In the genomic region with DNA sequence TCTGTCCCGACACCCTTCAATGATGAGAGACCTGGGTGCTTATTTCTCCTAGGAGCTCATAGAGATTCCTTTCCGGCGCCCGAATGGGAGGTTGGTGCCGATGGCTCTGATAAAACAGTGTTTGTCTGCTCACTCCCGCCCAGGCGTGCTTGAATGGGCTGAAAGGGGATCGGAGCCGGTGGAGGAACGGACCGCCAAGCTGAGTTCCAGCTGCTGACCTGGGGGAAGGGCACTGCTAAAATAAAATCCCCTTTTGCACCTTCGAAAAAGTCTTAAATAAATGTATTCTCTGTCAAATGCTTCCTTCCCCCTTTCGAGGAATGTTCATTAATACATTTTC, we compare ENCODE assay signal across 8 mouse cellular contexts. TPM values are rescaled to one million over a fixed set of nuclear protein-coding genes. Genes with fewer than 3 reads are reported as not detected.
DNase-seq lines count a peak whose midpoint lies in the region; ATAC-seq and TF ChIP-seq lines count a peak whose summit lies in the region.

No protein-coding gene starts in this region.

- ATAC-seq in liver, embryonic 11.5 days (replicated peaks; ENCODE audit: low FRiP score) = peak; percentile 64
- ATAC-seq in stomach, embryonic 16.5 days (ENCODE audit: insufficient read depth, low FRiP score) = peak; percentile 52

- no peaks in the 10 kb centered on the region for H3K27me3 ChIP-seq in cerebellum, adult 2 months (ENCODE audit: control insufficient read depth, insufficient read depth, low read length)
- H3K27me3 ChIP-seq in spleen, adult 2 months (ENCODE audit: control insufficient read depth, insufficient read depth, low read length) = no peaks in the 10 kb centered on the region
- 0 out of 2 replicates have a peak, but pooled peaks cover 4% of the 10 kb centered on the region for H3K27me3 ChIP-seq in liver, embryonic 11.5 days (replicated peaks; ENCODE audit: control insufficient read depth, insufficient read depth, low read length)
- H3K27me3 ChIP-seq in stomach, embryonic 16.5 days (ENCODE audit: control insufficient read depth, insufficient read depth, low read length) = no peaks in the 10 kb centered on the region

- WGBS in cerebellum, adult 2 months = 3% methylated on average over 13 of the region's 13 CpGs
- 2% methylated on average over 13 of the region's 13 CpGs for WGBS in spleen, adult 2 months
- 3% methylated on average over 13 of the region's 13 CpGs for WGBS in liver, embryonic 11.5 days
- 4% methylated on average over 13 of the region's 13 CpGs for WGBS in stomach, embryonic 16.5 days

- TF ChIP-seq CTCF in cerebellum, adult 2 months (IDR thresholded peaks at IDR 0.05; ENCODE audit: borderline replicate concordance, insufficient read depth, low read depth, low read length) = no peak
- TF ChIP-seq CTCF in spleen, adult 2 months (IDR thresholded peaks at IDR 0.05; ENCODE audit: extremely low read depth, insufficient read depth, insufficient read length, insufficient replicate concordance) = no peak

- peak overlapping the region; percentile 64 for H3K4me3 ChIP-seq in cerebellum, adult 2 months (replicated peaks; ENCODE audit: insufficient read depth, low read depth, low read length)
- peak overlapping the region; percentile 54 for H3K4me3 ChIP-seq in spleen, adult 2 months (ENCODE audit: extremely low read depth, insufficient read depth, insufficient read length)
- H3K4me3 ChIP-seq in liver, embryonic 11.5 days (ENCODE audit: low read depth, low read length) = peak overlapping the region; percentile 97
- H3K4me3 ChIP-seq in stomach, embryonic 16.5 days (replicated peaks; ENCODE audit: low read length) = peak overlapping the region; percentile 97

- peaks cover 10% of the 10 kb centered on the region for H3K4me1 ChIP-seq in cerebellum, adult 2 months (ENCODE audit: control insufficient read depth, insufficient read depth, low read length)
- peaks cover 4% of the 10 kb centered on the region; the same call in 1 of the 2 replicates for H3K4me1 ChIP-seq in spleen, adult 2 months (ENCODE audit: control insufficient read depth, insufficient read depth, insufficient read length)
- peaks cover 18% of the 10 kb centered on the region for H3K4me1 ChIP-seq in liver, embryonic 11.5 days (replicated peaks; ENCODE audit: control insufficient read depth, insufficient read depth, low read length)
- H3K4me1 ChIP-seq in stomach, embryonic 16.5 days (ENCODE audit: control insufficient read depth, insufficient read depth, low read length) = peaks cover 15% of the 10 kb centered on the region

- H3K27ac ChIP-seq in cerebellum, adult 2 months (ENCODE audit: insufficient read depth, low read length) = peak overlapping the region; percentile 67
- peak overlapping the region; percentile 73 for H3K27ac ChIP-seq in spleen, adult 2 months (ENCODE audit: insufficient read depth, low read length)
- peak overlapping the region; percentile 73 for H3K27ac ChIP-seq in liver, embryonic 11.5 days (ENCODE audit: low read depth, low read length)
- H3K27ac ChIP-seq in stomach, embryonic 16.5 days (ENCODE audit: low read length) = peak overlapping the region; percentile 86

- no peak for DNase-seq in cerebellum, adult 2 months
- DNase-seq in cerebellum, postnatal 25 days = no peak
- peak in 1 of 2 experiments; percentile 22 for DNase-seq in spleen, adult 2 months (ENCODE audit: low read depth in 1 of 2, low spot score in 2 of 2)
- no peak for DNase-seq in spleen, adult 18-20 months
- DNase-seq in liver, embryonic 11.5 days (ENCODE audit: low spot score) = no peak
- DNase-seq in cerebellum, adult 9-10 months = no peak
- DNase-seq in gastrocnemius, adult 8-10 months (ENCODE audit: low spot score in 2 of 2) = no peak

- no peaks in the 10 kb centered on the region for H3K9me3 ChIP-seq in liver, embryonic 11.5 days (ENCODE audit: control insufficient read depth, low read length)
- H3K9me3 ChIP-seq in stomach, embryonic 16.5 days (replicated peaks; ENCODE audit: control insufficient read depth, low read length) = no peaks in the 10 kb centered on the region

- peak overlapping the region; percentile 70 for H3K9ac ChIP-seq in liver, embryonic 11.5 days (ENCODE audit: low read depth, low read length)
- peak overlapping the region; percentile 87 for H3K9ac ChIP-seq in stomach, embryonic 16.5 days (ENCODE audit: low read length)

- H3K4me2 ChIP-seq in liver, embryonic 11.5 days = peak overlapping the region; percentile 81
- H3K4me2 ChIP-seq in stomach, embryonic 16.5 days (ENCODE audit: low read depth, low read length) = peak overlapping the region; percentile 64

- H3K36me3 ChIP-seq in spleen, adult 2 months (ENCODE audit: control insufficient read depth, insufficient read depth, low read length) = peaks cover 13% of the 10 kb centered on the region
- H3K36me3 ChIP-seq in liver, embryonic 11.5 days (ENCODE audit: control insufficient read depth, insufficient read depth, low read length) = peaks cover 15% of the 10 kb centered on the region
- H3K36me3 ChIP-seq in stomach, embryonic 16.5 days (ENCODE audit: control insufficient read depth, insufficient read depth, low read length) = peaks cover 10% of the 10 kb centered on the region; the same call in 1 of the 2 replicates

- TF ChIP-seq POLR2A in cerebellum, adult 2 months (IDR thresholded peaks at IDR 0.05; ENCODE audit: borderline replicate concordance, insufficient read depth, low read length) = no peak
- TF ChIP-seq POLR2A in spleen, adult 2 months (IDR thresholded peaks at IDR 0.05; ENCODE audit: low read depth, low read length) = no peak

RNA-seq across cellular contexts. Expression of gene Sf3b2, which starts 0.5 kb away (rescaled TPM):
- 175 and 181 TPM in 2 replicates for polyA plus RNA-seq in cerebellum, adult 2 months (2012; rRNA removed)
- 117 and 144 TPM in 2 replicates for polyA plus RNA-seq in spleen, adult 2 months (2012; rRNA removed)
- polyA plus RNA-seq in liver, embryonic 11.5 days (2014; fragmentation: Nextera tagmentation; extraction: Ambion mirVana) = 285 and 290 TPM in 2 replicates
- polyA plus RNA-seq in stomach, embryonic 16.5 days (2015; fragmentation: Nextera tagmentation; extraction: Ambion mirVana) = 253 and 275 TPM in 2 replicates
- total RNA-seq in gastrocnemius, adult 8-10 months (2022) = 10 to 100 TPM; 59.7 to 74.1 (median 62.9) TPM

RNA-seq across cellular contexts. Expression of gene Gal3st3, which starts 2.4 kb away (rescaled TPM):
- 49.2 and 55.9 TPM in 2 replicates for polyA plus RNA-seq in cerebellum, adult 2 months (2012; rRNA removed)
- polyA plus RNA-seq in spleen, adult 2 months (2012; rRNA removed) = 0.37 and 0.69 TPM in 2 replicates
- polyA plus RNA-seq in liver, embryonic 11.5 days (2014; fragmentation: Nextera tagmentation; extraction: Ambion mirVana) = 1.6 and 2.1 TPM in 2 replicates
- 1.7 and 2.1 TPM in 2 replicates for polyA plus RNA-seq in stomach, embryonic 16.5 days (2015; fragmentation: Nextera tagmentation; extraction: Ambion mirVana)
- under 1 TPM in 1 of 4 experiments, not detected in 3; 0.17 TPM for total RNA-seq in gastrocnemius, adult 8-10 months (2022)

RNA-seq across cellular contexts. Expression of gene Pacs1, which starts 22.8 kb away (rescaled TPM):
- 26.7 and 28.0 TPM in 2 replicates for polyA plus RNA-seq in cerebellum, adult 2 months (2012; rRNA removed)
- 35.0 and 44.5 TPM in 2 replicates for polyA plus RNA-seq in spleen, adult 2 months (2012; rRNA removed)
- 27.0 and 30.3 TPM in 2 replicates for polyA plus RNA-seq in liver, embryonic 11.5 days (2014; fragmentation: Nextera tagmentation; extraction: Ambion mirVana)
- polyA plus RNA-seq in stomach, embryonic 16.5 days (2015; fragmentation: Nextera tagmentation; extraction: Ambion mirVana) = 13.0 and 13.5 TPM in 2 replicates
- 1 to 10 TPM; 4.5 to 6.6 (median 5.4) TPM for total RNA-seq in gastrocnemius, adult 8-10 months (2022)

RNA-seq across cellular contexts. Expression of gene Catsper1, which starts 39.8 kb away (rescaled TPM):
- polyA plus RNA-seq in cerebellum, adult 2 months (2012; rRNA removed) = not detected in 2 replicates
- not detected in 2 replicates for polyA plus RNA-seq in spleen, adult 2 months (2012; rRNA removed)
- not detected in 2 replicates for polyA plus RNA-seq in liver, embryonic 11.5 days (2014; fragmentation: Nextera tagmentation; extraction: Ambion mirVana)
- polyA plus RNA-seq in stomach, embryonic 16.5 days (2015; fragmentation: Nextera tagmentation; extraction: Ambion mirVana) = not detected in 2 replicates
- not detected for total RNA-seq in gastrocnemius, adult 8-10 months (2022)

RNA-seq across cellular contexts. Expression of gene Cst6, which starts 53.7 kb away (rescaled TPM):
- 15.4 and 19.0 TPM in 2 replicates for polyA plus RNA-seq in cerebellum, adult 2 months (2012; rRNA removed)
- polyA plus RNA-seq in spleen, adult 2 months (2012; rRNA removed) = 0.32 and 0.82 TPM in 2 replicates
- polyA plus RNA-seq in liver, embryonic 11.5 days (2014; fragmentation: Nextera tagmentation; extraction: Ambion mirVana) = not detected in 2 replicates
- polyA plus RNA-seq in stomach, embryonic 16.5 days (2015; fragmentation: Nextera tagmentation; extraction: Ambion mirVana) = 28.3 and 42.3 TPM in 2 replicates
- total RNA-seq in gastrocnemius, adult 8-10 months (2022) = 10 to 100 TPM; 44.0 to 55.9 (median 44.9) TPM

Comparison
In these comparisons a context has a peak if more than half of its experiments do, and no peak if none do; other contexts are left out.
1. RNA of gene Gal3st3, which starts 2.4 kb away (polyA plus RNA-seq): 49.2 to 55.9 TPM in cerebellum, adult 2 months; 1.7 to 2.1 TPM in stomach, embryonic 16.5 days, 1.6 to 2.1 TPM in liver, embryonic 11.5 days and 0.37 to 0.69 TPM in spleen, adult 2 months; every median in the first group is over 10 times any median in the second.
2. Peak in every context shown above with its lines, with median percentiles within 50 percentile points of each other: H3K27ac ChIP-seq and H3K4me3 ChIP-seq.